Mouse (Mus musculus): Measurements from ENCODE around the gene Asphd2. TPM values are rescaled to one million over a fixed set of nuclear protein-coding genes. Genes with fewer than 3 reads are reported as not detected.

The Asphd2 gene
- polyA plus RNA-seq, 1 experiment from 2014 or later, result 48.3 TPM

- no peak overlapping the region for H3K4me3 ChIP-seq (ENCODE audit: low read depth, low read length)
- no peak overlapping the region for H3K4me2 ChIP-seq
- H3K27me3 ChIP-seq (ENCODE audit: control insufficient read depth, insufficient read depth, low read length), result no peaks in the 10 kb centered on the region
- H3K9ac ChIP-seq (ENCODE audit: low read length), result no peak overlapping the region
- no peaks in the 10 kb centered on the region for H3K9me3 ChIP-seq (ENCODE audit: control insufficient read depth, low read length)
- 81% methylated on average over 17 of the region's 17 CpGs for WGBS
- H3K36me3 ChIP-seq (ENCODE audit: control insufficient read depth, insufficient read depth, low read length), result peaks cover 10% of the 10 kb centered on the region
- H3K27ac ChIP-seq (ENCODE audit: low read depth, low read length), result no peak overlapping the region
- no peak for ATAC-seq (ENCODE audit: low FRiP score)
- no peaks in the 10 kb centered on the region; the same call in 1 of the 2 replicates for H3K4me1 ChIP-seq (ENCODE audit: control insufficient read depth, insufficient read depth, low read length)
- no peak for DNase-seq (ENCODE audit: low spot score, missing footprints)
These were observed 11.9 kb downstream of the Asphd2 start for GRCm38 (mm10) chr5:112382641-112383330.

- no peak overlapping the region for H3K4me2 ChIP-seq
- no peak overlapping the region for H3K27ac ChIP-seq (ENCODE audit: low read depth, low read length)
- WGBS, result 63% methylated on average over 9 of the region's 9 CpGs
- no peak for DNase-seq (ENCODE audit: low spot score, missing footprints)
- no peak for ATAC-seq (ENCODE audit: low FRiP score)
- no peaks in the 10 kb centered on the region for H3K9me3 ChIP-seq (ENCODE audit: control insufficient read depth, low read length)
- peaks cover 10% of the 10 kb centered on the region for H3K36me3 ChIP-seq (ENCODE audit: control insufficient read depth, insufficient read depth, low read length)
- no peaks in the 10 kb centered on the region for H3K27me3 ChIP-seq (ENCODE audit: control insufficient read depth, insufficient read depth, low read length)
- no peak overlapping the region for H3K4me3 ChIP-seq (ENCODE audit: low read depth, low read length)
- no peak overlapping the region for H3K9ac ChIP-seq (ENCODE audit: low read length)
- no peaks in the 10 kb centered on the region; the same call in 1 of the 2 replicates for H3K4me1 ChIP-seq (ENCODE audit: control insufficient read depth, insufficient read depth, low read length)
These were observed 12.6 kb downstream of the Asphd2 start for GRCm38 (mm10) chr5:112382042-112382441.

DNA sequence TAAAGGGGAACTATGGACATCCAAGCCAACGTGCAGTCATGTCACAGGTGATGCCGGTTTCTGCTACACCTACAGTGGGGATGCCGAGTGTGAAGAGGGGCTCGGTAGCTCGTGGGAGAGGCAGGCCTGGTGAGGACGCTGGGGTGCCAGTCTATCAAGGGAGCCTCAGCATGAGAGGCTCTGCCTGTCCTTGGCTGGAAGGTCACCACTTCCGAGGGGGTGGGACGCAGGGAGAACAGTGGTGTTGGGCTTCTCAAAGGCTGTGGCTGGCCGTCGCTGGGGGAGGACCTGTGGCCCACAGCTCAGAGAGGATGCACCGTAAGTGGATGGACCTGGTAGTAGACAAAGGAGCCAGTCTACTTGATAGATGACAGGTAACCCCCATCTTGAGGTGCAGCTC lies 13.5 kb downstream of the Asphd2 start:
- H3K36me3 ChIP-seq (ENCODE audit: control insufficient read depth, insufficient read depth, low read length), result peaks cover 10% of the 10 kb centered on the region
- WGBS, result 87% methylated on average over 11 of the region's 11 CpGs

DNA sequence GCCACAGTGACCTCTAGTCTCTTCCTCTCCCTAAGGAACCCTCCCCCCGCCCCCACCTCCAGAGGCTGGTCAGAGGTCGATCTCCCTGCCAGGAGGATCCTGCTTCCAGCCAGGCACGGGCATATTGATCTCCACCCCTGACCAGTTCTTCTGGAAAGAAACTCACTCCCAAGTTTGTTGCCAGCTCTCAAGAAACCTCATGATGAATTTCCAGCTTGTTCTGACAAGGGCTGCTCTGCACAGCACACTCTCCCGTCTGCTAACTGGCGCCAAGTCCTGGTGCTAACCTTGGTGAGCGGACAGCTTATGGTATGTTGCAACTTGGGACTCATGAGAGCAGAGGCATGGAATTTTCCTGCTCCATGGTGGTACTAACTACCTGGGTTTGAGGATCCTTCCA lies 15.9 kb downstream of the Asphd2 start:
- no peaks in the 10 kb centered on the region for H3K9me3 ChIP-seq (ENCODE audit: control insufficient read depth, low read length)
- 81% methylated on average over 6 of the region's 6 CpGs for WGBS
- no peak for ATAC-seq (ENCODE audit: low FRiP score)
- peaks cover 2% of the 10 kb centered on the region; the same call in 1 of the 2 replicates for H3K36me3 ChIP-seq (ENCODE audit: control insufficient read depth, insufficient read depth, low read length)
- DNase-seq (ENCODE audit: low spot score, missing footprints), result no peak
- H3K27ac ChIP-seq (ENCODE audit: low read depth, low read length), result no peak overlapping the region
- H3K4me2 ChIP-seq, result no peak overlapping the region
- no peak overlapping the region for H3K4me3 ChIP-seq (ENCODE audit: low read depth, low read length)
- H3K9ac ChIP-seq (ENCODE audit: low read length), result no peak overlapping the region
- H3K27me3 ChIP-seq (ENCODE audit: control insufficient read depth, insufficient read depth, low read length), result no peaks in the 10 kb centered on the region
- no peaks in the 10 kb centered on the region; the same call in 1 of the 2 replicates for H3K4me1 ChIP-seq (ENCODE audit: control insufficient read depth, insufficient read depth, low read length)

More for the DNA sequence above, 13.5 kb downstream of the Asphd2 start:
- Histone ChIP-seq H3K4me1 (ENCODE audit: control insufficient read depth, insufficient read depth, low read length) (no peaks in the 10 kb centered on the region; the same call in 1 of the 2 replicates), H3K27me3 (ENCODE audit: control insufficient read depth, insufficient read depth, low read length) (no peaks in the 10 kb centered on the region), H3K27ac (ENCODE audit: low read depth, low read length) (no peak overlapping the region), H3K9me3 (ENCODE audit: control insufficient read depth, low read length) (no peaks in the 10 kb centered on the region), H3K4me2 (no peak overlapping the region), H3K9ac (ENCODE audit: low read length) (no peak overlapping the region), H3K4me3 (ENCODE audit: low read depth, low read length) (no peak overlapping the region)
- DNase-seq (ENCODE audit: low spot score, missing footprints), result no peak
- no peak for ATAC-seq (ENCODE audit: low FRiP score)

- Histone ChIP-seq H3K4me2 (no peak overlapping the region), H3K4me1 (ENCODE audit: control insufficient read depth, insufficient read depth, low read length) (peaks cover 9% of the 10 kb centered on the region), H3K4me3 (ENCODE audit: low read depth, low read length) (no peak overlapping the region), H3K9ac (ENCODE audit: low read length) (no peak overlapping the region), H3K27me3 (ENCODE audit: control insufficient read depth, insufficient read depth, low read length) (no peaks in the 10 kb centered on the region), H3K36me3 (ENCODE audit: control insufficient read depth, insufficient read depth, low read length) (peaks cover 2% of the 10 kb centered on the region; the same call in 1 of the 2 replicates), H3K27ac (ENCODE audit: low read depth, low read length) (no peak overlapping the region), H3K9me3 (ENCODE audit: control insufficient read depth, low read length) (no peaks in the 10 kb centered on the region)
- ATAC-seq (ENCODE audit: low FRiP score) (no peak), DNase-seq (ENCODE audit: low spot score, missing footprints) (no peak)
- 100% methylated on average over 1 of the region's 1 CpGs for WGBS
These were observed 17.3 kb downstream of the Asphd2 start for GRCm38 (mm10) chr5:112377380-112377779.

GRCm38 (mm10) chr5:112376111-112376510 lies 18.6 kb downstream of the Asphd2 start:
- Histone ChIP-seq H3K36me3 (ENCODE audit: control insufficient read depth, insufficient read depth, low read length) (peaks cover 2% of the 10 kb centered on the region; the same call in 1 of the 2 replicates), H3K9ac (ENCODE audit: low read length) (no peak overlapping the region), H3K9me3 (ENCODE audit: control insufficient read depth, low read length) (no peaks in the 10 kb centered on the region), H3K27ac (ENCODE audit: low read depth, low read length) (no peak overlapping the region), H3K4me1 (ENCODE audit: control insufficient read depth, insufficient read depth, low read length) (peaks cover 22% of the 10 kb centered on the region), H3K4me2 (no peak overlapping the region), H3K4me3 (ENCODE audit: low read depth, low read length) (no peak overlapping the region), H3K27me3 (ENCODE audit: control insufficient read depth, insufficient read depth, low read length) (no peaks in the 10 kb centered on the region)
- ATAC-seq (ENCODE audit: low FRiP score) (no peak), DNase-seq (ENCODE audit: low spot score, missing footprints) (no peak)
- WGBS, result 89% methylated on average over 4 of the region's 4 CpGs

DNA sequence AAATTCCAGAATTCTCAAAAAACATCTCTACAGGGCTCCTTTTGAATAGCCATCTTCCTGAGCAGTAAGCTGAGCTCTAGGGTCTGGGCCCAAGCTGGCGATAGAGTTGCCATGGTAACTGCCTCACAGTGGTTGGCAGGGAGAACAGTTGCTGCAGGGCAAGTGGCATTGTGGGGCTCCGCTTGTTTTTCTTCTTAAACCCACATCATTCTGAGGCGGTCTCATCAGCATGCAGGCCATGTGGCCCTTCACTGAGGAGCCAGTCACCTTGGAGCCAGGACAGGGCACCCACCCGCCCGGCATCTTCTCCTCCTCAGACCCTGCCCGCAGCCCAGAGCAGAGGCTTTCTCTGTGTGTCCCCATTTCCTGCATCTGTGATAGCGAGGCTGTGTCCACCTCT lies 22.7 kb downstream of the Asphd2 start:
- H3K9ac ChIP-seq (ENCODE audit: low read length), result peak overlapping the region; percentile 14
- peak overlapping the region; percentile 27; the same call in 1 of the 2 replicates for H3K4me2 ChIP-seq
- ATAC-seq (ENCODE audit: low FRiP score) (peak; percentile 89), DNase-seq (ENCODE audit: low spot score, missing footprints) (peak; percentile 89)
- peaks cover 30% of the 10 kb centered on the region for H3K4me1 ChIP-seq (ENCODE audit: control insufficient read depth, insufficient read depth, low read length)
- peaks cover 3% of the 10 kb centered on the region for H3K36me3 ChIP-seq (ENCODE audit: control insufficient read depth, insufficient read depth, low read length)
- peak overlapping the region; percentile 87 for H3K27ac ChIP-seq (ENCODE audit: low read depth, low read length)
- no peaks in the 10 kb centered on the region for H3K9me3 ChIP-seq (ENCODE audit: control insufficient read depth, low read length)
- no peaks in the 10 kb centered on the region for H3K27me3 ChIP-seq (ENCODE audit: control insufficient read depth, insufficient read depth, low read length)
- WGBS, result 30% methylated on average over 7 of the region's 7 CpGs
- no peak overlapping the region for H3K4me3 ChIP-seq (ENCODE audit: low read depth, low read length)

DNA sequence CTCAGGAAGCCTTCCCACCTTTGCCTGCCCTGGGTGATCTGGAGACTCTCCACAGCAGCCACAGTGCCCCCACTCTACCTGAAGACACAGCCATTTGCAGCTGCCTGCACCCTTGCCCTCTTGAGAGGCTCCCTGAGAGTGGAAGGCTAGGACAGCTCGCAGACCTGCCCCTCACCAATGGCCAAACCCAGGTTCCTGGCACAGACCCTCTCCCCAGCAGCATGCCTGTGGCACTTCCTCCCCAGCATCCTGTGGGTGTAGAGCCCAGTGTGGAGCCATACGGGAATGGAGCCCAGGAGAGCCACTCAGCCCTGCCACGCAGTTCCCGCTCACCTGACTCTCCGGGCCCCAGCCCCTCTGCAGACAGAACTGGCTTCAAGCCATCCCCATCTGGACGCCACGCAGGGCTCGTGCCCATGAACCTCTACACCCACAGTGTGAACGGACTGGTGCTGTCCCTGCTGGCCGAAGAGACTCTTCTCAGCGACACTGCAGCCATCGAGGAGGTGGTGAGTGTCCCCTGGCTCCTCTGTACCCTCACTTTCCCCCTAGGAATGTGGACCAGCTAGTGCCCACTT lies 24.3 kb downstream of the Asphd2 start:
- Histone ChIP-seq H3K4me1 (ENCODE audit: control insufficient read depth, insufficient read depth, low read length) (peaks cover 30% of the 10 kb centered on the region), H3K36me3 (ENCODE audit: control insufficient read depth, insufficient read depth, low read length) (peaks cover 3% of the 10 kb centered on the region), H3K27me3 (ENCODE audit: control insufficient read depth, insufficient read depth, low read length) (no peaks in the 10 kb centered on the region), H3K27ac (ENCODE audit: low read depth, low read length) (no peak overlapping the region), H3K9me3 (ENCODE audit: control insufficient read depth, low read length) (no peaks in the 10 kb centered on the region), H3K4me3 (ENCODE audit: low read depth, low read length) (no peak overlapping the region), H3K4me2 (no peak overlapping the region), H3K9ac (ENCODE audit: low read length) (no peak overlapping the region)
- peak; percentile 83 for DNase-seq (ENCODE audit: low spot score, missing footprints)
- WGBS, result 94% methylated on average over 12 of the region's 12 CpGs
- no peak for ATAC-seq (ENCODE audit: low FRiP score)

- Histone ChIP-seq H3K9ac (ENCODE audit: low read length) (no peak overlapping the region), H3K27me3 (ENCODE audit: control insufficient read depth, insufficient read depth, low read length) (no peaks in the 10 kb centered on the region), H3K4me1 (ENCODE audit: control insufficient read depth, insufficient read depth, low read length) (peaks cover 30% of the 10 kb centered on the region), H3K36me3 (ENCODE audit: control insufficient read depth, insufficient read depth, low read length) (peaks cover 5% of the 10 kb centered on the region), H3K9me3 (ENCODE audit: control insufficient read depth, low read length) (no peaks in the 10 kb centered on the region), H3K4me2 (no peak overlapping the region), H3K4me3 (ENCODE audit: low read depth, low read length) (no peak overlapping the region), H3K27ac (ENCODE audit: low read depth, low read length) (no peak overlapping the region)
- 91% methylated on average over 13 of the region's 13 CpGs for WGBS
- DNase-seq (ENCODE audit: low spot score, missing footprints), result no peak
- no peak for ATAC-seq (ENCODE audit: low FRiP score)
These were observed 25.3 kb downstream of the Asphd2 start for GRCm38 (mm10) chr5:112369326-112369725.
